Mouse (Mus musculus) embryonic fibroblast, embryonic 13.5 days (primary cell): ENCODE measurements around the gene Pcsk2.

Source experiments
- CTCF ChIP-seq: IDR thresholded peaks from 2 replicates; pipeline ENCODE4 v1.5.1; 2011; ENCODE audit warnings: mild to moderate bottlenecking, control low read depth, low read length, moderate library complexity, borderline replicate concordance; ENCODE audit not compliant: insufficient read depth
- POLR2A ChIP-seq: IDR thresholded peaks from 2 replicates; pipeline ENCODE4 v1.6.1; 2011; ENCODE audit warnings: low read depth, mild to moderate bottlenecking, control low read depth, low read length, moderate library complexity

DNA sequence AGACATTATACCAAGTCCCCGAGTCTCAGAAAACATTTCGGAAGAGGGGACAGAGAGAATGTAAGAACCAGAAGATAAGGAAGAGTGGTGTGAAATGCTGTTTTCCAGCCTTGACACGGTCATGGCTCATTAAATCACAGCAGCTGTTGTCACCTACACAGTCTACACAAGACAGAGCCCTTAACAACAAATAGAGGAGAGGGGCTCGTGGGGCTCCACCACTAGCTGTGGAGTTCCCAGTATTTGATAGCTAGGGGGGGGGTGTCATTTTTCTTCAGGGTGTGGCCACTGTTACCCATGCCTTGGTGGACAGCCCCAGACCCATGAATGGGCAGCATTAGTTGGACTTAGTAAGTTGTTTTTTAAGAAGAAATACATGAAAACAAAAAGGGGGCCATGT lies 266.3 kb downstream of the Pcsk2 start:
- TF ChIP-seq CTCF (no peak), POLR2A (no peak)
